Comparison of ENCODE assay signal across 13 mouse cellular contexts in the genomic region with DNA sequence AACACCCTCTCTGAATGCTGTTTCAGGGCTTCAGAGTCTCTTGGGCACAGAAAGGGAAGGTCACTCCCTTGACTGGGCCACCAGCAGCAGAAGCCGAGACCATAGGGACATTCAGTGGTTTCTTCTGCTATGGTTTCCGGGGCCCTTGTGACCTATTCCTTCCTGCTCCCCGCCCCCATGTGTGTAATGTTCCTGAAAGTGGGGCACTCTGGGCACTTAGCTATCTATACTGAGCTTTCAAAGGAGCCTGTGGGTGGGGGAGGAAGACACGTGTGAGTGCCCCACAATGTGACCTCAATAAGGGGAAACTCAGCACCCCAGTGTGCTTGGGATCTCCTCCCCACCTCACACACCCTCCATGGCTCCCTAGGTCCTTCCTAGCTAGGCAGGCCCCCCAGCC. TPM values are rescaled to one million over a fixed set of nuclear protein-coding genes. Genes with fewer than 3 reads are reported as not detected.
DNase-seq lines count a peak whose midpoint lies in the region; ATAC-seq and TF ChIP-seq lines count a peak whose summit lies in the region.
"Had no signal": no experiment of that assay in that cellular context is flagged by ENCODE, and none has a peak within 500 bp of the region (broad histone marks: within the 10 kb centered on the region; RNA-seq: fewer than 3 reads in every experiment).

No protein-coding gene starts in this region.

- H3K4me2 ChIP-seq in forebrain, embryonic 14.5 days (ENCODE audit: low read length), result no peak overlapping the region
- H3K4me2 ChIP-seq: heart, embryonic 13.5 days; limb, embryonic 15.5 days had no signal

- peak overlapping the region; percentile 25; the same call in 1 of the 2 replicates for H3K27ac ChIP-seq in gastrocnemius, adult 2 months
- H3K27ac ChIP-seq in forebrain, embryonic 14.5 days (ENCODE audit: low read depth, low read length), result no peak overlapping the region
- H3K27ac ChIP-seq: forebrain, embryonic 10.5 days; heart, embryonic 13.5 days; limb, embryonic 15.5 days had no signal

- no peak overlapping the region for H3K9ac ChIP-seq in forebrain, embryonic 14.5 days (ENCODE audit: low read length)
- H3K9ac ChIP-seq: heart, embryonic 13.5 days; limb, embryonic 15.5 days had no signal

- no peak for DNase-seq in gastrocnemius, adult 2 months
- DNase-seq in gastrocnemius, postnatal 25 days, result no peak
- DNase-seq in B cell, adult 2 months, result peak; percentile 73 to 77
- peak; percentile 73 to 74 for DNase-seq in natural killer cell, adult 2 months (ENCODE audit: low spot score in 2 of 2)
- no peak for DNase-seq in MN1 (ENCODE audit: low spot score)
- DNase-seq in forebrain, embryonic 14.5 days (ENCODE audit: low spot score), result no peak
- no peak for DNase-seq in adrenal gland, postnatal 25 days
- DNase-seq: right cerebral cortex, postnatal 4 days had no signal

- intact Hi-C loops in gastrocnemius, adult 2 months (cut with DNase I), result loop anchor here (10.0 kb wide), 1 partner anchor 48 kb away; no protein-coding TSS in a partner anchor

- H3K4me3 ChIP-seq in gastrocnemius, adult 2 months, result no peak overlapping the region
- H3K4me3 ChIP-seq in forebrain, embryonic 14.5 days (ENCODE audit: low read depth, low read length), result no peak overlapping the region
- H3K4me3 ChIP-seq: forebrain, embryonic 10.5 days; heart, embryonic 13.5 days; limb, embryonic 15.5 days had no signal

- H3K4me1 ChIP-seq in forebrain, embryonic 14.5 days (ENCODE audit: control insufficient read depth, insufficient read depth, low read length), result peaks cover 11% of the 10 kb centered on the region

- no peaks in the 10 kb centered on the region for H3K36me3 ChIP-seq in forebrain, embryonic 14.5 days (ENCODE audit: control insufficient read depth, insufficient read depth, low read length)
- H3K36me3 ChIP-seq: forebrain, embryonic 10.5 days; heart, embryonic 13.5 days; limb, embryonic 15.5 days had no signal

- no peak for TF ChIP-seq CTCF in gastrocnemius, adult 2 months (IDR thresholded peaks at IDR 0.05)

- no peaks in the 10 kb centered on the region for H3K9me3 ChIP-seq in forebrain, embryonic 14.5 days (replicated peaks; ENCODE audit: control insufficient read depth, low read length)
- H3K9me3 ChIP-seq: forebrain, embryonic 10.5 days; heart, embryonic 13.5 days; limb, embryonic 15.5 days had no signal

- ATAC-seq in inflammation-experienced regulatory T-cells, adult 6 months, result peak; percentile 67
- ATAC-seq in forebrain, embryonic 14.5 days, result no peak

- 78% methylated on average over 4 of the region's 4 CpGs for WGBS in forebrain, embryonic 14.5 days

- peaks cover 19% of the 10 kb centered on the region for H3K27me3 ChIP-seq in forebrain, embryonic 14.5 days (replicated peaks; ENCODE audit: control insufficient read depth, insufficient read depth, low read length)

RNA-seq across cellular contexts. Expression of gene Mast3, which starts 1.7 kb away (rescaled TPM):
- 1 to 10 TPM; 2.7 to 3.6 TPM for total RNA-seq in gastrocnemius, adult 2 months (2021)
- total RNA-seq in gastrocnemius, postnatal 25 days (2021), result 1 to 10 TPM; 2.4 to 3.4 TPM
- polyA plus RNA-seq in inflammation-experienced regulatory T-cells, adult 6 months (2017; shearing (Covaris generic)), result 10 to 100 TPM; 14.8 to 20.5 (median 18.4) TPM
- 15.5 and 18.6 TPM in 2 replicates for polyA plus RNA-seq in forebrain, embryonic 14.5 days (2014; fragmentation: Nextera tagmentation; extraction: Ambion mirVana)
- 26.9 and 27.4 TPM in 2 replicates for total RNA-seq in adrenal gland, postnatal 25 days (2021)

RNA-seq across cellular contexts. Expression of gene Il12rb1, which starts 1.7 kb away (rescaled TPM):
- not detected for total RNA-seq in gastrocnemius, adult 2 months (2021)
- total RNA-seq in gastrocnemius, postnatal 25 days (2021), result not detected
- 10 to 100 TPM; 13.8 to 38.5 (median 18.3) TPM for polyA plus RNA-seq in inflammation-experienced regulatory T-cells, adult 6 months (2017; shearing (Covaris generic))
- polyA plus RNA-seq in forebrain, embryonic 14.5 days (2014; fragmentation: Nextera tagmentation; extraction: Ambion mirVana), result 0.22 TPM in 1 of 2 replicates, not detected in the other
- not detected in 2 replicates for total RNA-seq in adrenal gland, postnatal 25 days (2021)
- polyA plus RNA-seq: heart, embryonic 13.5 days; neural tube, embryonic 11.5 days had no signal

RNA-seq across cellular contexts. Expression of gene Pik3r2, which starts 30.0 kb away (rescaled TPM):
- total RNA-seq in gastrocnemius, adult 2 months (2021), result 10 to 100 TPM; 13.9 to 16.2 TPM
- total RNA-seq in gastrocnemius, postnatal 25 days (2021), result 10 to 100 TPM; 13.1 to 18.7 TPM
- polyA plus RNA-seq in inflammation-experienced regulatory T-cells, adult 6 months (2017; shearing (Covaris generic)), result 1 to 10 TPM; 2.6 to 5.4 (median 5.4) TPM
- 57.9 and 84.9 TPM in 2 replicates for polyA plus RNA-seq in forebrain, embryonic 14.5 days (2014; fragmentation: Nextera tagmentation; extraction: Ambion mirVana)
- total RNA-seq in adrenal gland, postnatal 25 days (2021), result 50.2 and 62.1 TPM in 2 replicates

RNA-seq across cellular contexts. Expression of gene Arrdc2, which starts 33.0 kb away (rescaled TPM):
- total RNA-seq in gastrocnemius, adult 2 months (2021), result 100 to 1,000 TPM in 1 of 2 experiments, 10 to 100 TPM in 1; 66.5 to 182 TPM
- 10 to 100 TPM; 21.7 to 39.3 TPM for total RNA-seq in gastrocnemius, postnatal 25 days (2021)
- polyA plus RNA-seq in inflammation-experienced regulatory T-cells, adult 6 months (2017; shearing (Covaris generic)), result 1 to 10 TPM; 1.9 to 7.8 (median 3.7) TPM
- polyA plus RNA-seq in forebrain, embryonic 14.5 days (2014; fragmentation: Nextera tagmentation; extraction: Ambion mirVana), result 6.8 and 7.4 TPM in 2 replicates
- 10.6 and 14.4 TPM in 2 replicates for total RNA-seq in adrenal gland, postnatal 25 days (2021)

RNA-seq across cellular contexts. Expression of gene Mpv17l2, which starts 45.8 kb away (rescaled TPM):
- total RNA-seq in gastrocnemius, adult 2 months (2021), result 10 to 100 TPM; 21.0 to 22.8 TPM
- total RNA-seq in gastrocnemius, postnatal 25 days (2021), result 10 to 100 TPM; 19.6 to 25.6 TPM
- polyA plus RNA-seq in inflammation-experienced regulatory T-cells, adult 6 months (2017; shearing (Covaris generic)), result 10 to 100 TPM; 35.5 to 46.1 (median 42.5) TPM
- polyA plus RNA-seq in forebrain, embryonic 14.5 days (2014; fragmentation: Nextera tagmentation; extraction: Ambion mirVana), result 52.3 and 60.8 TPM in 2 replicates
- 127 and 143 TPM in 2 replicates for total RNA-seq in adrenal gland, postnatal 25 days (2021)

Comparison
In these comparisons a context has a peak if more than half of its experiments do, and no peak if none do; other contexts are left out.
1. DNase-seq: peak in B cell, adult 2 months (2 of 2) and natural killer cell, adult 2 months (2 of 2); none in gastrocnemius, adult 2 months (single experiment), gastrocnemius, postnatal 25 days (single experiment), MN1 (single experiment), forebrain, embryonic 14.5 days (single experiment) and adrenal gland, postnatal 25 days (single experiment).